Mouse (Mus musculus) testis, adult 2 months (tissue): ENCODE data around the gene Mplkip.

Experiments used
- CTCF ChIP-seq: fragments of 200-500 bp; IDR thresholded peaks from 2 replicates; pipeline ENCODE4 v1.5.1; 2012; ENCODE audit warnings: low read depth, mild to moderate bottlenecking, inconsistent platforms, low read length, moderate library complexity; ENCODE audit not compliant: control insufficient read depth, insufficient read depth, insufficient replicate concordance
- POLR2A ChIP-seq: fragments of 200-500 bp; IDR thresholded peaks from 2 replicates; pipeline ENCODE4 v1.6.1; 2012; ENCODE audit warnings: low read depth, mild to moderate bottlenecking, inconsistent platforms, low read length, moderate library complexity; ENCODE audit not compliant: control insufficient read depth

GRCm38 (mm10) chr13:17727922-17728321, 32.9 kb downstream of the Mplkip start:
- TF ChIP-seq POLR2A (no peak), CTCF (no peak)
